Mouse (Mus musculus) liver, postnatal 0 days (tissue): ENCODE measurements at regions not wholly inside any gene's neighbourhood (a gene's known extent, or its start where the extent isn't known, plus 50 kb on each side); places are given as distances from the start of the nearest gene placed in this dataset.
A peak's percentile ranks its signal among the peaks of the same experiment; 100 is the strongest.

Experiments used
- CTCF ChIP-seq: sonication (generic); IDR thresholded peaks from 2 replicates; pipeline ENCODE4 v1.5.1; 2016; ENCODE audit warnings: antibody characterized with exemption, low read depth
- EP300 ChIP-seq: IDR thresholded peaks from 2 replicates; pipeline ENCODE4 v1.6.1; 2016; ENCODE audit warnings: antibody characterized with exemption, low read depth, mild to moderate bottlenecking

- TF ChIP-seq CTCF (peak; percentile 23; the same call in 1 of the 2 replicates), EP300 (no peak)
These were observed 61.5 kb upstream of the Gm11733 start for GRCm38 (mm10) chr11:117422713-117423112.
